Mouse (Mus musculus) neural tube, embryonic 13.5 days (tissue): ENCODE measurements around the gene Slit3. TPM values are rescaled to one million over a fixed set of nuclear protein-coding genes. Genes with fewer than 3 reads are reported as not detected.

Source experiments
- ATAC-seq: fragments of 200-750 bp; cut with Nextera tagmentation; 2 replicates; pipeline ENCODE4 v1.8.0; 2017; ENCODE audit warnings: low read depth, mild to moderate bottlenecking, moderate TSS enrichment, moderate library complexity
- H3K27ac ChIP-seq: fragments of 300-500 bp; sonication (generic); replicated peaks from 2 replicates; pipeline ENCODE4 v1.5.1; 2015; ENCODE audit warnings: moderate library complexity, mild to moderate bottlenecking, inconsistent platforms
- H3K27me3 ChIP-seq: fragments of 300-500 bp; sonication (generic); 2 replicates; pipeline ENCODE4 v1.6.1; 2015; ENCODE audit warnings: mild to moderate bottlenecking, inconsistent platforms
- H3K36me3 ChIP-seq: fragments of 300-500 bp; sonication (generic); 2 replicates; pipeline ENCODE4 v1.6.1; 2015; ENCODE audit warnings: mild to moderate bottlenecking, inconsistent platforms
- H3K4me1 ChIP-seq: fragments of 300-500 bp; sonication (generic); replicated peaks from 2 replicates; pipeline ENCODE4 v1.6.1; 2015; ENCODE audit warnings: inconsistent platforms
- H3K4me2 ChIP-seq: fragments of 300-500 bp; sonication (generic); 2 replicates; pipeline ENCODE4 v1.6.1; 2015; ENCODE audit warnings: inconsistent platforms, mild to moderate bottlenecking, moderate library complexity
- H3K4me3 ChIP-seq: fragments of 300-500 bp; sonication (generic); 2 replicates; pipeline ENCODE4 v1.5.1; 2015; ENCODE audit warnings: mild to moderate bottlenecking, inconsistent platforms
- H3K9ac ChIP-seq: fragments of 300-500 bp; sonication (generic); 2 replicates; pipeline ENCODE4 v1.6.1; 2015; ENCODE audit warnings: moderate library complexity, mild to moderate bottlenecking, inconsistent platforms
- H3K9me3 ChIP-seq: fragments of 300-500 bp; sonication (generic); 2 replicates; pipeline ENCODE4 v1.6.1; 2016; ENCODE audit warnings: inconsistent platforms
- WGBS: fragments of 180-500 bp; shearing (Covaris S2); methylation state at CpG from one replicate; pipeline ENCODE4 v1.1.7; 2015; 5-methylcytosine and 5-hydroxymethylcytosine counted together
- polyA plus RNA-seq: library from polyadenylated mRNA; unstranded; fragments of >200 nt; fragmentation: Nextera tagmentation; extraction: Ambion mirVana; gene quantifications from 2 replicates; pipeline ENCODE4 v1.2.1, GENCODE M21; 2015

The Slit3 gene
- polyA plus RNA-seq, 1 experiment from 2014 or later = 31.2 TPM

GRCm38 (mm10) chr11:35537128-35538088 lies 416.4 kb downstream of the Slit3 start:
- Histone ChIP-seq H3K4me3 (no peak overlapping the region), H3K27ac (peak overlapping the region; percentile 65), H3K4me1 (peaks cover 21% of the 10 kb centered on the region), H3K4me2 (peak overlapping the region; percentile 30), H3K27me3 (peaks cover 48% of the 10 kb centered on the region), H3K9ac (peak overlapping the region; percentile 3; the same call in 1 of the 2 replicates), H3K9me3 (no peaks in the 10 kb centered on the region), H3K36me3 (no peaks in the 10 kb centered on the region)
- ATAC-seq = peak; percentile 55; the same call in 1 of the 2 replicates
- WGBS = 31% methylated on average over 18 of the region's 18 CpGs

- Histone ChIP-seq H3K4me3 (no peak overlapping the region), H3K36me3 (no peaks in the 10 kb centered on the region), H3K27ac (no peak overlapping the region), H3K4me1 (peaks cover 44% of the 10 kb centered on the region), H3K9me3 (no peaks in the 10 kb centered on the region), H3K27me3 (peaks cover 29% of the 10 kb centered on the region), H3K9ac (no peak overlapping the region), H3K4me2 (no peak overlapping the region)
- 88% methylated on average over 10 of the region's 10 CpGs for WGBS
- no peak for ATAC-seq
Measured at GRCm38 (mm10) chr11:35542731-35543130, 421.7 kb downstream of the Slit3 start.

GRCm38 (mm10) chr11:35544112-35545064 lies 423.4 kb downstream of the Slit3 start:
- Histone ChIP-seq H3K4me1 (peaks cover 43% of the 10 kb centered on the region), H3K9me3 (no peaks in the 10 kb centered on the region), H3K9ac (peak overlapping the region; percentile 73), H3K4me2 (peak overlapping the region; percentile 60), H3K27me3 (peaks cover 36% of the 10 kb centered on the region), H3K27ac (peak overlapping the region; percentile 89), H3K4me3 (peak overlapping the region; percentile 43), H3K36me3 (no peaks in the 10 kb centered on the region)
- WGBS = 11% methylated on average over 31 of the region's 31 CpGs
- peak; percentile 86 for ATAC-seq

DNA sequence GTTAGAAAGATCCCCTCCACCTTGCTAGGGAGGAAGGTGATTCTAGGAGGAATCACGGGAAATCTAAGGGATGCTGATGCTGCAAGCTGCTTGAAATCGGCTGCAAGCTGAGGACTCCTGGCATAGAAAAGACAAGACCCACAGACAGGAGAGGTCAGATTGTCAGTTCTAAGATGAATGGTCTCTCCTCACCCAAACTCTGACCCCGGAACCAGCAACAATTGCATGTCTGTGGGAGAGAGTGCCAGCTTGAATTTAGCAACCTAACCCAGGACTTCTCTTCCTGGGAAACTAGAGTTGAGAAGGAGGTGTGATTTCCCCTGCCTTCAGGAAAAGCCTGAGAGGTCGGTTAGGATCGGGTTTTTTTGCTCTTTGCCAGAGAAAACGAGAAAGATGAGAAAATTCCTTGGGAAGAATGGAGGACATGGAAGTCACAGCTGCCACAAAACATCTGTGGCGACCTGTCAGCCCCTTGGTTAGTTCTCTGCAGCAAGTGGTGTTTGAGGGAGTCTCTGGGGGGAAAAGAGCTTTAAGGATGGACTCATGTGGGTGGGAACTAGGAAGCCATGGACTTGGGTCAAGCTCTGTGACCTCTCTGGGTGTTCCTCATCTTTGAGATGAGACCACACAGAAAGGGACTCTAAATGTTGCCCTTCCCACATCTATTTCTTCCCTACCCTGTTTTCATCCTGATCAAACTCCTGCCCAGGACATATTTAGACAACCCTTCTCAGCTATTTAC lies 425.2 kb downstream of the Slit3 start:
- WGBS = 23% methylated on average over 7 of the region's 7 CpGs
- Histone ChIP-seq H3K9ac (peak overlapping the region; percentile 73), H3K4me1 (peaks cover 39% of the 10 kb centered on the region), H3K9me3 (no peaks in the 10 kb centered on the region), H3K4me2 (peak overlapping the region; percentile 60), H3K36me3 (no peaks in the 10 kb centered on the region), H3K4me3 (peak overlapping the region; percentile 43), H3K27ac (peak overlapping the region; percentile 24; the same call in 1 of the 2 replicates), H3K27me3 (peaks cover 31% of the 10 kb centered on the region)
- no peak for ATAC-seq

DNA sequence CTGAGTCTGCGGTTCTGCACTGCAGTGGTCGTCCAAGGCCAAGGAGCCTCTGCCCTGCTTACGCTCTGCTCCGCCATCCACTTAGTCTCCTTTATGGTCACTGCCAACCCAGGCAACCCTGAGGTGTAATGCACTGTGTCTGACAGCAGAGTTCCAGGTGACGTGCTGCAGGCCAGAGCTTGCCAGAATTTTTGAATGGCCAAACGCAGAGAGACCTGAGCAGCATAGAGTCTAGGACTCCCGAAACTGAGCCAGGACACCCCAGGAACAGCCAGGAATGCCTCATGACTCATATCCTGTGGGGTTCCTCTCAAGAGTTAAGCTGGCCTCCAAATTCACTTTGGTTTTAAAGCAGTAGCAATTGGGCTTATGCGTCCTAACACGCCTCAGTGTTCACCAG lies 429.0 kb downstream of the Slit3 start:
- Histone ChIP-seq H3K36me3 (no peaks in the 10 kb centered on the region), H3K4me3 (no peak overlapping the region), H3K9ac (no peak overlapping the region), H3K4me2 (no peak overlapping the region), H3K4me1 (peaks cover 31% of the 10 kb centered on the region), H3K27ac (peak overlapping the region; percentile 33; the same call in 1 of the 2 replicates), H3K27me3 (peaks cover 51% of the 10 kb centered on the region), H3K9me3 (no peaks in the 10 kb centered on the region)
- WGBS = 89% methylated on average over 9 of the region's 9 CpGs
- no peak for ATAC-seq

DNA sequence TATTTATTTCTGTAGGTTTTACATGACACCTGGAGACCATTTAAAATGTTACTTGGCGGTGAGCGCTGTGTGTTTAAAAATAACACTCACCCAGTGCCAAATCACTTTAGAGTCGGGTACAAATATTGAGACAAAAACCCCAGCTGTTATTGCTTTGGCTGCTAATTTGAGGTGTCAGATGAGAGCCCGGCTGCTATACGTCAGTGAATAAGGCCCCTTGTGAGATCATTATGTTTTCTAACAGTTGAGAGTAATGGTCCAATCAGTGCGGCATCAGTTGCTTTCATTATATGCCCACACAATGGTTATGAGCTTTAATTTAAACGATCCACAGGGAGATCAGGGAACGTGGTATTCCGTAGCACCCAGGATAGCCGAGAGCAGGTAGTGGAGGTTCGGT lies 435.2 kb downstream of the Slit3 start:
- Histone ChIP-seq H3K4me3 (no peak overlapping the region), H3K4me1 (peaks cover 49% of the 10 kb centered on the region), H3K4me2 (peak overlapping the region; percentile 20), H3K27ac (peak overlapping the region; percentile 13; the same call in 1 of the 2 replicates), H3K27me3 (peaks cover 31% of the 10 kb centered on the region), H3K9ac (no peak overlapping the region), H3K9me3 (no peaks in the 10 kb centered on the region), H3K36me3 (no peaks in the 10 kb centered on the region)
- ATAC-seq = peak; percentile 68; the same call in 1 of the 2 replicates
- 28% methylated on average over 11 of the region's 11 CpGs for WGBS

- Histone ChIP-seq H3K27ac (peak overlapping the region; percentile 23; the same call in 1 of the 2 replicates), H3K27me3 (peaks cover 24% of the 10 kb centered on the region), H3K4me1 (peaks cover 60% of the 10 kb centered on the region), H3K36me3 (no peaks in the 10 kb centered on the region), H3K4me2 (peak overlapping the region; percentile 14; the same call in 1 of the 2 replicates), H3K4me3 (no peak overlapping the region), H3K9me3 (no peaks in the 10 kb centered on the region), H3K9ac (no peak overlapping the region)
- WGBS = 93% methylated on average over 8 of the region's 8 CpGs
- no peak for ATAC-seq
Measured at GRCm38 (mm10) chr11:35557476-35557875, 436.5 kb downstream of the Slit3 start.

DNA sequence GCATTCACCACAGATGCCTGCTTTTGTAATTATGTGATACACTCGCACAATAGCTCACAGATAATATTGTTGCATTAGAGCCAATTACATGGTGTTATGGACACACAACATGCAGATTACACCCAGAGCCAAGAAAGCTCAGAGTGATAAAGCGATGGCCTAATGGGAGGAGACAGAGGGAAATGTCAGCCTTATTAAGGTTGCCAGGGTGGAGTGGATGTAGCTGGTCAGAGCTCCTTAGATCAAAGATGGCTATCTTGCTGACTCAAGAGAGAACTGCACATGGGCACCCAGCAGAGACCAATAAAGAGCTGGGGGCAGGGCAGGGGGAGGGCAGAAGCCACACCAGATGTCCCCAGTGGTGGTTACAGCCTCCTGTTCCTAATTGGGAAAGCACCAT lies 437.3 kb downstream of the Slit3 start:
- H3K27ac ChIP-seq = no peak overlapping the region

GRCm38 (mm10) chr11:35559386-35559785 lies 438.4 kb downstream of the Slit3 start:
- no peak overlapping the region for H3K4me3 ChIP-seq
- no peak for ATAC-seq
- no peak overlapping the region for H3K9ac ChIP-seq
- no peaks in the 10 kb centered on the region for H3K36me3 ChIP-seq
- H3K27me3 ChIP-seq = peaks cover 20% of the 10 kb centered on the region
- H3K9me3 ChIP-seq = no peaks in the 10 kb centered on the region
- WGBS = 56% methylated on average over 3 of the region's 3 CpGs
- peak overlapping the region; percentile 43; the same call in 1 of the 2 replicates for H3K27ac ChIP-seq
- H3K4me1 ChIP-seq = peaks cover 61% of the 10 kb centered on the region
- H3K4me2 ChIP-seq = no peak overlapping the region

More for the DNA sequence above, 437.3 kb downstream of the Slit3 start:
- peaks cover 56% of the 10 kb centered on the region for H3K4me1 ChIP-seq
- no peak overlapping the region for H3K4me3 ChIP-seq
- no peak for ATAC-seq
- H3K9me3 ChIP-seq = no peaks in the 10 kb centered on the region
- H3K36me3 ChIP-seq = no peaks in the 10 kb centered on the region
- H3K9ac ChIP-seq = no peak overlapping the region
- peaks cover 19% of the 10 kb centered on the region for H3K27me3 ChIP-seq
- H3K4me2 ChIP-seq = no peak overlapping the region
- WGBS = 72% methylated on average over 2 of the region's 2 CpGs

- Histone ChIP-seq H3K27me3 (peaks cover 19% of the 10 kb centered on the region), H3K4me2 (no peak overlapping the region)
Measured at GRCm38 (mm10) chr11:35561760-35562159, 440.7 kb downstream of the Slit3 start.

GRCm38 (mm10) chr11:35565322-35565721 lies 444.3 kb downstream of the Slit3 start:
- Histone ChIP-seq H3K4me2 (no peak overlapping the region), H3K9me3 (no peaks in the 10 kb centered on the region), H3K27ac (no peak overlapping the region), H3K27me3 (peaks cover 21% of the 10 kb centered on the region), H3K9ac (no peak overlapping the region), H3K36me3 (no peaks in the 10 kb centered on the region), H3K4me1 (peaks cover 35% of the 10 kb centered on the region), H3K4me3 (no peak overlapping the region)
- WGBS = 49% methylated on average over 6 of the region's 6 CpGs
- ATAC-seq = no peak

More at GRCm38 (mm10) chr11:35561760-35562159, 440.7 kb downstream of the Slit3 start:
- H3K27ac ChIP-seq = no peak overlapping the region
- 43% methylated on average over 9 of the region's 9 CpGs for whole genome bisulfite sequencing
- H3K9me3 ChIP-seq = no peaks in the 10 kb centered on the region
- H3K4me1 ChIP-seq = peaks cover 61% of the 10 kb centered on the region
- ATAC-seq = no peak
- no peak overlapping the region for H3K9ac ChIP-seq
- no peaks in the 10 kb centered on the region for H3K36me3 ChIP-seq
- H3K4me3 ChIP-seq = no peak overlapping the region
